Mouse (Mus musculus) lung, adult 2 months (tissue): ENCODE results near the gene Gps1.

Experiments used
- CTCF ChIP-seq: fragments of 200-500 bp; IDR thresholded peaks from 2 replicates; pipeline ENCODE4 v1.5.1; 2011; ENCODE audit warnings: mild to moderate bottlenecking, low read length, control low read depth; ENCODE audit not compliant: insufficient read depth
- POLR2A ChIP-seq: fragments of 200-500 bp; IDR thresholded peaks from 2 replicates; pipeline ENCODE4 v1.6.1; 2011; ENCODE audit warnings: low read depth, mild to moderate bottlenecking, control low read depth, low read length, borderline replicate concordance; ENCODE audit errors: extremely low read depth

- TF ChIP-seq CTCF: no peak
- no peak for TF ChIP-seq POLR2A
Measured at GRCm38 (mm10) chr11:120825289-120825863, 41.3 kb downstream of the Gps1 start.
